Mouse (Mus musculus): Measurements from ENCODE around the gene Ccdc3. TPM values are rescaled to one million over a fixed set of nuclear protein-coding genes. Genes with fewer than 3 reads are reported as not detected.

The Ccdc3 gene
- 3.8 TPM for polyA plus RNA-seq (2014; fragmentation: Illumina TruSeq; extraction: RNeasy Lipid Tissue Mini Kit (QIAGEN cat#74804); ENCODE audit: low read depth, low replicate concordance)

DNA sequence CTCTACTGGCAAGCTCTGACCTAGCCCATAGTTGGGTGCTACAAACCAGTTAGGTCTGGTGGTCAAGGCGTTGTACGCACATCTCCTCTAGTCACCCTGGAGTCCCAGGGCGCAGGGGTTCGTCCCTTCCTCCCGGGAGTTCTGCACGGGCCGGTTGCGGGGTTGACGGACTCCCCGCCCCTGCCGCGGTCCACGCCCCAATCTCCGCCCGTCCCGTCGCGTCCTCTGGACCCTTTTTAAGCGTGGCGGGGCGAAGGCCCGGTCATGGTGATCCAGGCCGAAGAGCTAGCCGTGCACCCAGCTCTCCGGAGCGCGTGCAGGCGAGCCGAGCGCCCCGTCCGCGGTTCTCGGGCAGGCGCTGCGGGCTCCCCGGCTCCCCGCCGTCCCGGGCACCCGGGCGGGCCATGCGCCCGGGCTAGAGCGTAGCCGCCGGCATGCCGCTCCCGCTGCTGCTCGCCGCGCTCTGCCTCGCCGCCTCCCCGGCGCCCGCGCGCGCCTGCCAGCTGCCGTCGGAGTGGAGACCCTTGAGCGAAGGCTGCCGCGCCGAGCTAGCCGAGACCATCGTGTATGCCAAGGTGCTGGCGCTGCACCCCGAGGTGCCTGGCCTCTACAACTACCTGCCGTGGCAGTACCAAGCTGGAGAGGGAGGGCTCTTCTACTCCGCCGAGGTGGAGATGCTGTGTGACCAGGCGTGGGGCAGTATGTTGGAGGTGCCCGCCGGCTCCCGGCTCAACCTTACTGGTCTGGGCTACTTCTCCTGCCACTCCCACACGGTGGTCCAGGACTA is at the start of gene Ccdc3:
Gene Ccdc3, plus strand, starts transcription at position 277 of the 787 bp plus-strand sequence.

Other genes with a start within 250 kb of the Ccdc3 start
- 1,007 TPM for gene Phyh, start 218.8 kb upstream of the Ccdc3 start, polyA plus RNA-seq (2014; fragmentation: Illumina TruSeq; extraction: RNeasy Lipid Tissue Mini Kit (QIAGEN cat#74804); ENCODE audit: low read depth, low replicate concordance)
- not detected for gene Ucma, start 161.7 kb upstream of the Ccdc3 start, polyA plus RNA-seq (2014; fragmentation: Illumina TruSeq; extraction: RNeasy Lipid Tissue Mini Kit (QIAGEN cat#74804); ENCODE audit: low read depth, low replicate concordance)
- 0.16 TPM for gene Mcm10, start 125.0 kb upstream of the Ccdc3 start, polyA plus RNA-seq (2014; fragmentation: Illumina TruSeq; extraction: RNeasy Lipid Tissue Mini Kit (QIAGEN cat#74804); ENCODE audit: low read depth, low replicate concordance)
- gene Optn, start 73.7 kb upstream of the Ccdc3 start, polyA plus RNA-seq (2014; fragmentation: Illumina TruSeq; extraction: RNeasy Lipid Tissue Mini Kit (QIAGEN cat#74804); ENCODE audit: low read depth, low replicate concordance): 80.0 TPM